Mouse (Mus musculus) erythroblast, adult 5-6 weeks (primary cell): ENCODE data around the gene Stau1. TPM values are rescaled to one million over a fixed set of nuclear protein-coding genes. Genes with fewer than 3 reads are reported as not detected.

Source experiments
- ATAC-seq: replicated peaks from 2 replicates; pipeline ENCODE4 v1.8.0; 2016; ENCODE audit warnings: moderate number of reproducible peaks, mild to moderate bottlenecking, moderate TSS enrichment, inconsistent platforms; ENCODE audit not compliant: poor library complexity, low FRiP score, severe bottlenecking
- total RNA-seq, 2 experiments: library from RNA; stranded (forward) in 1 of 2; stranded (reverse) in 1 of 2; fragments of 150-400 nt in 1 of 2; fragments of 200-764, 138-1000 nt in 1 of 2; gene quantifications; 2 replicates each; pipeline versions ENCODE4 v1.2.3 to v1.2.4; 2015 to 2017; ENCODE audit warnings: low replicate concordance in 2 of 2

The Stau1 gene
- total RNA-seq, 2 experiments from 2014 or later: 13.6 to 29.5 TPM

GRCm38 (mm10) chr2:166995021-166995795 lies 891 bp downstream of the Stau1 start:
- ATAC-seq: peak; percentile 70

- ATAC-seq: no peak
Observed at GRCm38 (mm10) chr2:166991945-166992344, 4.2 kb downstream of the Stau1 start.

GRCm38 (mm10) chr2:166990861-166991260 lies 5.2 kb downstream of the Stau1 start:
- no peak for ATAC-seq

- no peak for ATAC-seq
Observed at GRCm38 (mm10) chr2:166983351-166983894, 12.7 kb downstream of the Stau1 start.

GRCm38 (mm10) chr2:166980161-166980560 lies 15.9 kb downstream of the Stau1 start:
- ATAC-seq: no peak

- ATAC-seq: no peak
Observed at GRCm38 (mm10) chr2:166977490-166977889, 18.6 kb downstream of the Stau1 start.

- no peak for ATAC-seq
Observed at GRCm38 (mm10) chr2:166976356-166976755, 19.7 kb downstream of the Stau1 start.

- ATAC-seq: no peak
Observed at GRCm38 (mm10) chr2:166974177-166974872, 21.8 kb downstream of the Stau1 start.

GRCm38 (mm10) chr2:166973153-166973552 lies 22.9 kb downstream of the Stau1 start:
- ATAC-seq: no peak

- ATAC-seq: no peak
Observed at GRCm38 (mm10) chr2:166964773-166965172, 31.3 kb downstream of the Stau1 start.

- ATAC-seq: no peak
Observed at GRCm38 (mm10) chr2:166963257-166963656, 32.8 kb downstream of the Stau1 start.

- no peak for ATAC-seq
Observed at GRCm38 (mm10) chr2:166960648-166961330, 35.3 kb downstream of the Stau1 start.

- peak; percentile 64; the same call in 1 of the 2 replicates for ATAC-seq
Observed at GRCm38 (mm10) chr2:166956805-166957204, 39.3 kb downstream of the Stau1 start.

GRCm38 (mm10) chr2:166952151-166952550 lies 43.9 kb downstream of the Stau1 start:
- no peak for ATAC-seq

GRCm38 (mm10) chr2:166950853-166951648 lies 45.0 kb downstream of the Stau1 start:
- no peak for ATAC-seq

GRCm38 (mm10) chr2:166948936-166949335 lies 47.2 kb downstream of the Stau1 start:
- ATAC-seq: no peak

- ATAC-seq: no peak
Observed at GRCm38 (mm10) chr2:166948246-166948645, 47.9 kb downstream of the Stau1 start.

- no peak for ATAC-seq
Observed at GRCm38 (mm10) chr2:166945456-166945855, 50.6 kb downstream of the Stau1 start.

GRCm38 (mm10) chr2:166944346-166944745 lies 51.8 kb downstream of the Stau1 start:
- no peak for ATAC-seq

- ATAC-seq: no peak
Observed at GRCm38 (mm10) chr2:166943146-166943545, 53.0 kb downstream of the Stau1 start.
